Mouse (Mus musculus): ENCODE measurements around the gene Sgf29.

The Sgf29 gene

DNA sequence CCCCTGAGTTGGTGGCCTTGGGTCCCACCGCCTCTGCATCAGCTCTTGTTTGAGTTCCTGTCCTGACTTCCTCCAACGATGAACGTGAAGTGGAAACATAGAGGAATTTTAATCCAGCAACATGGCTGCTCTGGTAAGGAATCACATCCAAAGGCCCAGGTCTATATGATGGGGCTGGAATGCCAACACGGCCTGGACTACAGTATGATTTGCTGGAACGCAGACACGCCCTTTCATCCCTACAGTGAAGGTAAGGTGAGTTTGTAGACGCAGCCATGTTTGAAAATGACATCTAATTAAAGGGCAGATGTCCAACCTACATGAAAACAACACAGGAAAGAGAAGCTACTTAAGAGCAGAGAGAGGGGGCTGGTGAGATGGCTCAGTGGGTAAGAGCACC is 44.7 kb downstream of the Sgf29 start:
- TF ChIP-seq GATA4 (IDR thresholded peaks at IDR 0.05; ENCODE audit: insufficient replicate concordance, low read length) = no peak

DNA sequence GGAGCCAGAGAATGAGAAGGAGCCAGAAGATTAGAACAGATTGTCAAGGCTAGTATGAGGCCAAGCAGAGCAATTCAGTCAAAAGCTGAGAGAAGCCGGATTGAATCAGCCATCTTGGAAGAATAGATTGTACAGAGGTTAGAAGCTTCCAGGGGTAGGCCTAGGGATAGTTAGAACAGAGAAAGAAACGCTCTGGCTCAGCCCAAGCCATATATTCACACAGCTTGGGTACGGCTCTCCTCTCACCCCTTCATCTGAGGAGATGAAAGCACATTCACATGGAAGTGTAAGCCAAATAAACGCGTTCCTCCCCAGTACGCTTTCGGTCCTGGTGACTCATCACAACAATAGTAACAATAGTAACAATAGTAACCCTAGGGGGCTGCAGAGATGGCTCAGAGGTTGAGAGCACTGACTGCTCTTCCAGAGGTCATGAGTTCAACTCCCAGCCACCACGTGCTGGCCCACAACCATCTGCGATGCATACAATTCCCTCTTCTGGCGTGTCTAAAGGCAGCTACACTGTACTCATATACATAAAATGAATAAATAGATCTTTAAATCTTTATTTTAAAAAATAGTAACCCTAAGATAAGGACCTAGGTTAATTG is 45.4 kb downstream of the Sgf29 start:
- no peak for TF ChIP-seq GATA4 (IDR thresholded peaks at IDR 0.05; ENCODE audit: insufficient replicate concordance, low read length)

DNA sequence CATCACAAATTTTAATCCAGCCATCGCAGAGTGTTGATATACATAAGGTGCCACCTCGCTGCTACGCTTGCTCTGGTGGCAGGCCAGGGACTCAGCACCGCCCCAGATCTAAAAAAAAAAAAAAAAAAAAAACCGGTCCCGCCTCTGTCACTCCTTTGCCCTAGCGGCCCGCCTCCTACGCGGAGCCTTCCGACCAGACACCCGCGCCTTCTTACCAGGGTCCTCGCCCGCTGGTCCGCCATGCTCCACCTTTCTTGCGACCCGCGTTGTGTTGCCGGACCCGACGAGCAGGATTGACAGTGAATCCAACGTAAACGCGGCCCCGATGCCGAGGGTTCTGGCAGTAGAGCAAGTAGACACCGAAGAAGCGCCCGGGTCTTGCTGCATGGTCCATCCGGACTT is 46.1 kb downstream of the Sgf29 start, which contains the start of gene Bola2:
TSS of gene Bola2 (plus strand) at position 192 of the 402 bp plus-strand sequence.
- TF ChIP-seq GATA4 (IDR thresholded peaks at IDR 0.05; ENCODE audit: insufficient replicate concordance, low read length) = no peak

DNA sequence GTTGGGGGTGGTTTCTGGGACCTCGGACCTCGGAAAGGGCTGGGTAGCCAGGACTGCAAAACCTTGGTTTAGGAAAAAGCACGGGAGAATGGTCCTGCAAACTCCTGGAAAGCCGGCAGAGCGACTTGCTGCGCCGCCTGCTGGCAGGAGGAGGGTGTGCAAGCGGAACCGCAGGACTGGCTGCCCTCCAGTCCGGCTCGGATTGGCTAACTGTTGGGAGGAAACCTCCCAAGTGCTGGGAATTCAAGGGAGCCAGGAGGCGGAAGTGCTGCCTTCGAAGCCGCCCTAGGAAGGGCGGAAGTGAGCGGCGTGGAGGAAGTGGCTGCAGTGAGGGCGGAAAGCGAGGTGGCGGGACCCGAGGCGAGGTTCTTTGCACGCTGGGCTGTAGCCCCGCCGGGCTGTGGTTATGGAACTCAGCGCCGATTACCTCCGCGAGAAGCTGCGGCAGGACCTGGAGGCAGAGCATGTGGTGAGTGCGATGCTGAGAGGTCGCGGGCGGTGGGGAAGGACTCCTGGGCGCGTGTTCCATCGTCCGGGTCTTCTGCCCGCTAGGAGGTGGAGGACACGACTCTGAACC is 46.6 kb downstream of the Sgf29 start, which contains the start of gene Slx1b:
TSS of gene Slx1b (minus strand) at position 154 of the 577 bp plus-strand sequence.
- no peak for TF ChIP-seq GATA4 (IDR thresholded peaks at IDR 0.05; ENCODE audit: insufficient replicate concordance, low read length)

- no peak for TF ChIP-seq GATA4 (IDR thresholded peaks at IDR 0.05; ENCODE audit: insufficient replicate concordance, low read length)
These were observed 47.2 kb downstream of the Sgf29 start for GRCm38 (mm10) chr7:126696303-126696702.

- no peak for TF ChIP-seq GATA4 (IDR thresholded peaks at IDR 0.05; ENCODE audit: insufficient replicate concordance, low read length)
These were observed 47.8 kb downstream of the Sgf29 start for GRCm38 (mm10) chr7:126696886-126697285.

DNA sequence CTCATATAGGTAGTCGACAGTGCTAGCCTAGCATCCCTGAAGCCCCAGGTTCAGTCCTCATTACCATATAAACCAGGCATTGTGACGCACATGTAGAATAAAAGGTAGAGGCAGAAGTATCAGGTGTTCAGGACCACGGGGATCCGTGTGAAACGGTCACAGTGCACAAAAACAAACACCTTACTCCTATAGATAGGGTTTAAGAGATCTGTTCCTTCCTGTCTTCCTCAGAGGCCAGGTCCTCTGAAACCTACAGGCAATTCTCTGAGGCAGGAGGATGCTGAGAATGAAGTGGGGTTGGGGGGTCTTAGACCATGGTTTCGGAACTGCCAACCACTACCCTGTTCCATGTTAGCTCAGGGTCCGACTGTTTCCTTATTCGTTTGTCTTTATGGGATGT is 48.7 kb downstream of the Sgf29 start:
- TF ChIP-seq GATA4 (IDR thresholded peaks at IDR 0.05; ENCODE audit: insufficient replicate concordance, low read length) = no peak

DNA sequence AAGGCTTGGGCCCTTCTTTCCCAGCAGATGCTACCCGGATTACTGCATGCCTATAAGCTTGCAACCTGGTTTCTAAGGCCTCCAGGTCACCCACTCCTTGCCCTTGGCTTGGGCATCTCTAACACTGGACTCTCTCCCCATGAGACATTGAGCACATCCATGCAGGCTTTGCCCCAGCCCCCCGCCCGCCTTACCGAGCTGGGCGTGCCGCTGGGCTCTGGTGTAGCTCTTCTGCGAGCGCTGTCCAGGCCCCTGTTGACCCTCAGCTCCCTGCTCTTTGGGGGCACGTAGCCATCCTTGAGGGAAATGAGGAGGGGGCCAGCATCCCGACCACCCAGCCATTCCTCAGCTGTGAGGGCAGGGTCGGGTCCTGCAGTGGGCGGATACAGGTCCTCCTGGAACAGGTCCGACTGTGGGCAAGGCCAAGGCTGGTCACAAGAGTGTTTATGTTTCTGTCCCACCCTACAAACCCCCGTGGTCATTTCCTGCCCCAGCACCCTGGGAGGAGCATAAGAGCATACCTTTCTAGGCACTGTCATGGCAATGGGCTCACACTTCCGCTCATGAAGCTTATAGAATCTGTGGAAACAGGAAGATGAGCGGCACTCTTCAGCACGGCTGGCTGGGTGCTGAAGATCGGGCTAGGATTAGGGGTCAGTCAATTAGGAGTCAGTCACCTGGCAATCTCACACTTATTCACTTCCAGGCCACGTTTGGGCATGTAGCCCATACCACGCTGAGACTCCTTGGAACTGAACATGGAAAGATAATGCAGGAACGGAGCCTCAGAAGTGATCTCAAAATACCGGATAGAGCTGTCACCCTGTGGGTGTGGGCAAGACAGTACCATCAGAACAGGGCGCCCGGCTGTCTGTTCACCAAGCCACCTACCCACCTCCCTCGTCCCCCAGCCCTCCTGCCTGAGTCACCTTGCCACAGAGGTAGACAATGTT is 51.2 kb downstream of the Sgf29 start:
- no peak for TF ChIP-seq GATA4 (IDR thresholded peaks at IDR 0.05; ENCODE audit: insufficient replicate concordance, low read length)

- no peak for TF ChIP-seq GATA4 (IDR thresholded peaks at IDR 0.05; ENCODE audit: insufficient replicate concordance, low read length)
These were observed 52.0 kb downstream of the Sgf29 start for GRCm38 (mm10) chr7:126701070-126701469.

GRCm38 (mm10) chr7:126701559-126702357 is 52.6 kb downstream of the Sgf29 start:
- no peak for TF ChIP-seq GATA4 (IDR thresholded peaks at IDR 0.05; ENCODE audit: insufficient replicate concordance, low read length)

DNA sequence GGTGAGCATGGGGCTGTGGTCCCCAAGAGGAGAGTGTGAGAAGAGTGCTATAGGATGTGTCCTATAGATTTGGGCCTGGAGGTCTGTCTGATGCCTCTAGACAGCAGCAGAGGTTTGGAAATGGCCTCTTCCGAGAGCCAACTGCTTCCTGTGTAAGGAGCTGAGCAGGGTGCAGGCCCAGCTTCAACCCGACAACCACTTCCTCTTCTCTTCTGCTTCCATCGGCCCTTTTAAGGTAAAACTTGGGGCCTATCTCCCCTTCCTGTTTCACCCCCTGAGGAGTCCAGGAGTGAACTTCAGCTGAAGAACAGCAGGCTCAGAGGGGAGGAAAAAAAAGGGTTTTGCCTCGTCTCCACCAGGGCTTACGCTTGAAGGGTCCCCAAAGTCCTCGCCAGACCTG is 53.2 kb downstream of the Sgf29 start:
- no peak for TF ChIP-seq GATA4 (IDR thresholded peaks at IDR 0.05; ENCODE audit: insufficient replicate concordance, low read length)

DNA sequence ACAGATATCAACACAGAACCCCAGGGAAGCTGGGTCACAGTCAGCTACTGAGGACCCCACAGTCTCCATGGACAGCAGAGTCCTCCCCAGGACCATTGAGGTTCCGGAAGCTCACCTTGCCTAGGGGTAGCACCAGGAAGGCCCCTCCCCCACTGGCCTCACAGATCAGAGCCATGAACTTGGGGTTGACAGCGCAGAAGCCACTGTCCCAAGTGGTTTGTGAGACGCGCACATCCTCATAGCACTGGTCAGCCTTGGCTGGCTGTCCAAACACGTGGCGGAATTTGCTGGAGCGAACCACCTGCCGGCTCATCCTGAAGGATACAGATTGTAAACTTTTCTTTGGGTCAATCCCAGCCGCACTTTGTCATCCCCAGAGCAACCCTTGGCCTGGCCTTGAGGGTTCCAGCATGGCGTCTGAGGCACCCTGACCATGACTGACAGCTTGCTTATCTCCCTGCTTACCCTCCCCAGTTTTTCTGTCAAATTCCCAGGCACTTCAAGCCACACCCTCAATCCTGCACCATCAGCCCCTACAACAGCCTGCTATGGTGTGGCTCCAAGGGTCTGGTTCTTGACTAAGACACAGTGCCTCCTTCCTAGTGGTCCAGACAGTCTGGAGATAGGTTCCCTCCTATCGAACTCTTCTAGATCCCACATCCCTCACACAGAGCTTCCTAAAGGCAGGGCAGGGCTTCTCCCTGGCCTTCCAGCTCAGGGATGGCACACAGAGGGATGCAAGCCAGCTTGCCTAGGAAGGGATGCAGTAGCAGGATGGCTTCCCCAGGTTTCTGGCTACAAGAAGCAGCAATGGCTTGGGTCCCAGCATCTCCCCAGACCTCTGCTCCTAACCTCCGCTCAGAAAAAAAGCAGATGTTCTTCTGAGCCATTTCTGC is 54.0 kb downstream of the Sgf29 start:
- TF ChIP-seq GATA4 (IDR thresholded peaks at IDR 0.05; ENCODE audit: insufficient replicate concordance, low read length) = no peak

- no peak for TF ChIP-seq GATA4 (IDR thresholded peaks at IDR 0.05; ENCODE audit: insufficient replicate concordance, low read length)
These were observed 54.6 kb downstream of the Sgf29 start for GRCm38 (mm10) chr7:126703757-126704077.
